Mouse (Mus musculus): ENCODE data around the gene Glis2.

- TF ChIP-seq CTCF (IDR thresholded peaks at IDR 0.05; ENCODE audit: low read depth) (no peak), EP300 (IDR thresholded peaks at IDR 0.05; ENCODE audit: low read depth) (no peak)
Measured at GRCm38 (mm10) chr16:4604293-4604837, 9.9 kb downstream of the Glis2 start.

Measured in heart, postnatal 0 days (tissue).